Mouse (Mus musculus) heart, embryonic 12.5 days (tissue): ENCODE data around the gene Bach2. TPM values are rescaled to one million over a fixed set of nuclear protein-coding genes. Genes with fewer than 3 reads are reported as not detected.
A peak's percentile ranks its signal among the peaks of the same experiment; 100 is the strongest.

Source experiments
- ATAC-seq: fragments of 200-750 bp; cut with Nextera tagmentation; 2 replicates; pipeline ENCODE4 v1.8.0; 2017; ENCODE audit warnings: moderate TSS enrichment, moderate library complexity; ENCODE audit not compliant: insufficient number of reproducible peaks, low FRiP score
- H3K27ac ChIP-seq: fragments of 300-500 bp; sonication (generic); 2 replicates; pipeline ENCODE4 v1.5.1; 2016; ENCODE audit warnings: mild to moderate bottlenecking, moderate library complexity; ENCODE audit not compliant: poor library complexity, severe bottlenecking
- H3K27me3 ChIP-seq: fragments of 300-500 bp; sonication (generic); replicated peaks from 2 replicates; pipeline ENCODE4 v1.6.1; 2016; ENCODE audit warnings: mild to moderate bottlenecking, moderate library complexity
- H3K36me3 ChIP-seq: fragments of 300-500 bp; sonication (generic); 2 replicates; pipeline ENCODE4 v1.6.1; 2016; ENCODE audit warnings: mild to moderate bottlenecking, moderate library complexity
- H3K4me1 ChIP-seq: fragments of 300-500 bp; sonication (generic); replicated peaks from 2 replicates; pipeline ENCODE4 v1.6.1; 2016; ENCODE audit warnings: mild to moderate bottlenecking
- H3K4me2 ChIP-seq: fragments of 300-500 bp; sonication (generic); 2 replicates; pipeline ENCODE4 v1.6.1; 2016; ENCODE audit warnings: mild to moderate bottlenecking, moderate library complexity
- H3K4me3 ChIP-seq: fragments of 300-500 bp; sonication (generic); 2 replicates; pipeline ENCODE4 v1.5.1; 2016; ENCODE audit warnings: mild to moderate bottlenecking
- H3K9ac ChIP-seq: fragments of 300-500 bp; sonication (generic); 2 replicates; pipeline ENCODE4 v1.6.1; 2016; ENCODE audit warnings: mild to moderate bottlenecking, moderate library complexity
- H3K9me3 ChIP-seq: fragments of 300-500 bp; sonication (generic); replicated peaks from 2 replicates; pipeline ENCODE4 v1.6.1; 2016; ENCODE audit warnings: mild to moderate bottlenecking, moderate library complexity
- WGBS: fragments of 180-500 bp; shearing (Covaris S2); methylation state at CpG from one replicate; pipeline ENCODE4 v1.1.7; 2016; 5-methylcytosine and 5-hydroxymethylcytosine counted together
- polyA plus RNA-seq: library from polyadenylated mRNA; unstranded; fragments of >200 nt; fragmentation: Nextera tagmentation; extraction: Ambion mirVana; gene quantifications from 2 replicates; pipeline ENCODE4 v1.2.1, GENCODE M21; 2016

The Bach2 gene
- polyA plus RNA-seq, 1 experiment from 2014 or later, result 7.0 TPM

- Histone ChIP-seq H3K36me3 (no peaks in the 10 kb centered on the region), H3K4me3 (no peak overlapping the region), H3K27me3 (no peaks in the 10 kb centered on the region), H3K9ac (no peak overlapping the region), H3K4me1 (peaks cover 53% of the 10 kb centered on the region), H3K9me3 (no peaks in the 10 kb centered on the region), H3K4me2 (peak overlapping the region; percentile 11; the same call in 1 of the 2 replicates), H3K27ac (0 out of 2 replicates have a peak overlapping the region, but pooled peaks have one; percentile 13)
- WGBS, result 56% methylated on average over 6 of the region's 6 CpGs
- ATAC-seq, result no peak
Observed at GRCm38 (mm10) chr4:32376527-32376948, 137.9 kb downstream of the Bach2 start.

GRCm38 (mm10) chr4:32379140-32379539 lies 140.5 kb downstream of the Bach2 start:
- no peak overlapping the region for H3K4me3 ChIP-seq
- peaks cover 37% of the 10 kb centered on the region for H3K4me1 ChIP-seq
- H3K9me3 ChIP-seq, result no peaks in the 10 kb centered on the region
- H3K9ac ChIP-seq, result no peak overlapping the region
- ATAC-seq, result no peak
- H3K36me3 ChIP-seq, result no peaks in the 10 kb centered on the region
- 82% methylated on average over 7 of the region's 7 CpGs for WGBS
- no peak overlapping the region for H3K4me2 ChIP-seq
- no peak overlapping the region for H3K27ac ChIP-seq
- no peaks in the 10 kb centered on the region for H3K27me3 ChIP-seq

- H3K4me3 ChIP-seq, result no peak overlapping the region
- no peaks in the 10 kb centered on the region for H3K27me3 ChIP-seq
- ATAC-seq, result no peak
- WGBS, result 73% methylated on average over 16 of the region's 16 CpGs
- no peaks in the 10 kb centered on the region for H3K36me3 ChIP-seq
- no peak overlapping the region for H3K27ac ChIP-seq
- H3K4me2 ChIP-seq, result no peak overlapping the region
- no peaks in the 10 kb centered on the region for H3K9me3 ChIP-seq
- H3K4me1 ChIP-seq, result peaks cover 23% of the 10 kb centered on the region
- no peak overlapping the region for H3K9ac ChIP-seq
Observed at GRCm38 (mm10) chr4:32381666-32382381, 143.2 kb downstream of the Bach2 start.

- H3K4me2 ChIP-seq, result no peak overlapping the region
- no peaks in the 10 kb centered on the region for H3K9me3 ChIP-seq
- H3K4me1 ChIP-seq, result peaks cover 49% of the 10 kb centered on the region
- WGBS, result 67% methylated on average over 2 of the region's 2 CpGs
- H3K27me3 ChIP-seq, result no peaks in the 10 kb centered on the region
- H3K9ac ChIP-seq, result no peak overlapping the region
- no peak overlapping the region for H3K27ac ChIP-seq
- no peak overlapping the region for H3K4me3 ChIP-seq
- ATAC-seq, result no peak
- H3K36me3 ChIP-seq, result no peaks in the 10 kb centered on the region
Observed at GRCm38 (mm10) chr4:32385121-32385520, 146.5 kb downstream of the Bach2 start.

- H3K9me3 ChIP-seq, result no peaks in the 10 kb centered on the region
- no peak overlapping the region for H3K9ac ChIP-seq
- no peaks in the 10 kb centered on the region for H3K36me3 ChIP-seq
- H3K4me1 ChIP-seq, result peaks cover 49% of the 10 kb centered on the region
- H3K4me3 ChIP-seq, result no peak overlapping the region
- WGBS, result 84% methylated on average over 14 of the region's 14 CpGs
- no peak for ATAC-seq
- H3K27ac ChIP-seq, result no peak overlapping the region
- no peaks in the 10 kb centered on the region for H3K27me3 ChIP-seq
- H3K4me2 ChIP-seq, result no peak overlapping the region
Observed at GRCm38 (mm10) chr4:32385623-32386022, 147.0 kb downstream of the Bach2 start.

GRCm38 (mm10) chr4:32386346-32386745 lies 147.7 kb downstream of the Bach2 start:
- H3K27ac ChIP-seq, result peak overlapping the region; percentile 23; the same call in 1 of the 2 replicates
- no peak for ATAC-seq
- no peak overlapping the region for H3K4me3 ChIP-seq
- no peaks in the 10 kb centered on the region for H3K27me3 ChIP-seq
- peak overlapping the region; percentile 6; the same call in 1 of the 2 replicates for H3K4me2 ChIP-seq
- no peaks in the 10 kb centered on the region for H3K9me3 ChIP-seq
- no peaks in the 10 kb centered on the region for H3K36me3 ChIP-seq
- WGBS, result 48% methylated on average over 10 of the region's 10 CpGs
- no peak overlapping the region for H3K9ac ChIP-seq
- peaks cover 53% of the 10 kb centered on the region for H3K4me1 ChIP-seq

- ATAC-seq, result no peak
- Histone ChIP-seq H3K9ac (no peak overlapping the region), H3K4me3 (no peak overlapping the region), H3K27ac (0 out of 2 replicates have a peak overlapping the region, but pooled peaks have one; percentile 37), H3K4me2 (no peak overlapping the region), H3K9me3 (no peaks in the 10 kb centered on the region), H3K27me3 (no peaks in the 10 kb centered on the region), H3K36me3 (no peaks in the 10 kb centered on the region), H3K4me1 (peaks cover 49% of the 10 kb centered on the region)
- WGBS, result 65% methylated on average over 8 of the region's 8 CpGs
Observed at GRCm38 (mm10) chr4:32386931-32387330, 148.3 kb downstream of the Bach2 start.

GRCm38 (mm10) chr4:32387479-32388240 lies 149.1 kb downstream of the Bach2 start:
- peak; percentile 72 for ATAC-seq
- Histone ChIP-seq H3K27ac (peak overlapping the region; percentile 53), H3K36me3 (no peaks in the 10 kb centered on the region), H3K4me1 (peaks cover 45% of the 10 kb centered on the region), H3K4me3 (no peak overlapping the region), H3K27me3 (no peaks in the 10 kb centered on the region), H3K4me2 (peak overlapping the region; percentile 31; the same call in 1 of the 2 replicates), H3K9ac (no peak overlapping the region; the same call in 1 of the 2 replicates), H3K9me3 (no peaks in the 10 kb centered on the region)
- 20% methylated on average over 11 of the region's 11 CpGs for WGBS

GRCm38 (mm10) chr4:32388564-32388963 lies 150.0 kb downstream of the Bach2 start:
- H3K27ac ChIP-seq, result peak overlapping the region; percentile 53
- H3K4me3 ChIP-seq, result no peak overlapping the region
- WGBS, result 67% methylated on average over 9 of the region's 9 CpGs
- peak overlapping the region; percentile 41; the same call in 1 of the 2 replicates for H3K9ac ChIP-seq
- no peaks in the 10 kb centered on the region for H3K36me3 ChIP-seq
- no peaks in the 10 kb centered on the region for H3K9me3 ChIP-seq
- no peaks in the 10 kb centered on the region for H3K27me3 ChIP-seq
- peaks cover 45% of the 10 kb centered on the region for H3K4me1 ChIP-seq
- peak overlapping the region; percentile 31; the same call in 1 of the 2 replicates for H3K4me2 ChIP-seq
- ATAC-seq, result no peak; the same call in 1 of the 2 replicates

GRCm38 (mm10) chr4:32389107-32389800 lies 150.7 kb downstream of the Bach2 start:
- no peak overlapping the region for H3K27ac ChIP-seq
- no peak overlapping the region for H3K4me2 ChIP-seq

GRCm38 (mm10) chr4:32391260-32391659 lies 152.7 kb downstream of the Bach2 start:
- H3K4me3 ChIP-seq, result no peak overlapping the region
- WGBS, result 63% methylated on average over 8 of the region's 8 CpGs
- H3K27me3 ChIP-seq, result no peaks in the 10 kb centered on the region
- H3K36me3 ChIP-seq, result no peaks in the 10 kb centered on the region
- ATAC-seq, result no peak
- H3K9ac ChIP-seq, result no peak overlapping the region
- H3K9me3 ChIP-seq, result no peaks in the 10 kb centered on the region
- peaks cover 49% of the 10 kb centered on the region for H3K4me1 ChIP-seq
- no peak overlapping the region for H3K27ac ChIP-seq
- no peak overlapping the region for H3K4me2 ChIP-seq

More at GRCm38 (mm10) chr4:32389107-32389800, 150.7 kb downstream of the Bach2 start:
- Histone ChIP-seq H3K9me3 (no peaks in the 10 kb centered on the region), H3K4me3 (no peak overlapping the region), H3K4me1 (peaks cover 49% of the 10 kb centered on the region), H3K27me3 (no peaks in the 10 kb centered on the region), H3K36me3 (no peaks in the 10 kb centered on the region), H3K9ac (no peak overlapping the region)
- peak; percentile 34; the same call in 1 of the 2 replicates for ATAC-seq
- WGBS, result 56% methylated on average over 14 of the region's 14 CpGs
